Mouse (Mus musculus) forebrain, postnatal 0 days (tissue): ENCODE data around the gene Neurog2. TPM values are rescaled to one million over a fixed set of nuclear protein-coding genes. Genes with fewer than 3 reads are reported as not detected.

Experiments
- ATAC-seq: fragments of 200-750 bp; cut with Nextera tagmentation; 2 replicates; pipeline ENCODE4 v1.8.0; 2017; ENCODE audit warnings: mild to moderate bottlenecking, moderate library complexity
- DNase-seq: peaks from one replicate; pipeline ENCODE4 v3.0.0-alpha.2; 2015
- H3K27ac ChIP-seq: fragments of 300-500 bp; sonication (generic); 2 replicates; pipeline ENCODE4 v1.5.1; 2014; ENCODE audit warnings: low read depth, mild to moderate bottlenecking, antibody characterized with exemption, low read length, moderate library complexity, mixed read lengths
- H3K27me3 ChIP-seq: fragments of 300-500 bp; sonication (generic); 2 replicates; pipeline ENCODE4 v1.6.1; 2014; ENCODE audit warnings: mild to moderate bottlenecking, low read length, mixed read lengths; ENCODE audit not compliant: insufficient read depth
- H3K36me3 ChIP-seq: fragments of 300-500 bp; sonication (generic); 2 replicates; pipeline ENCODE4 v1.6.1; 2014; ENCODE audit warnings: mild to moderate bottlenecking, moderate library complexity; ENCODE audit not compliant: insufficient read depth
- H3K4me1 ChIP-seq: fragments of 300-500 bp; sonication (generic); 2 replicates; pipeline ENCODE4 v1.6.1; 2014; ENCODE audit warnings: antibody characterized with exemption; ENCODE audit not compliant: insufficient read depth
- H3K4me2 ChIP-seq: fragments of 300-500 bp; sonication (generic); 2 replicates; pipeline ENCODE4 v1.6.1; 2014; ENCODE audit warnings: low read depth, mild to moderate bottlenecking, moderate library complexity
- H3K4me3 ChIP-seq: fragments of 300-500 bp; sonication (generic); 2 replicates; pipeline ENCODE4 v1.5.1; 2014; ENCODE audit warnings: low read depth, low read length, mixed read lengths
- H3K9ac ChIP-seq: fragments of 300-500 bp; sonication (generic); 2 replicates; pipeline ENCODE4 v1.6.1; 2014; ENCODE audit warnings: mild to moderate bottlenecking
- H3K9me3 ChIP-seq: fragments of 300-500 bp; sonication (generic); 2 replicates; pipeline ENCODE4 v1.6.1; 2016; ENCODE audit warnings: low read length
- CTCF ChIP-seq: sonication (generic); IDR thresholded peaks from 2 replicates; pipeline ENCODE4 v1.5.1; 2016; ENCODE audit warnings: antibody characterized with exemption, control low read depth, low read depth
- WGBS: fragments of 180-500 bp; shearing (Covaris S2); extraction: QIAGEN DNeasy Blood & Tissue Kit; methylation state at CpG from one replicate; pipeline ENCODE4 v1.1.7; 2014; 5-methylcytosine and 5-hydroxymethylcytosine counted together
- polyA plus RNA-seq: library from polyadenylated mRNA; unstranded; fragments of >200 nt; fragmentation: Nextera tagmentation; extraction: Ambion mirVana; gene quantifications from 2 replicates; pipeline ENCODE4 v1.2.1, GENCODE M21; 2015
- total RNA-seq: library from RNA; depleted of rRNA; stranded (reverse); fragments of >200 nt; gene quantifications from 2 replicates; pipeline ENCODE4 v1.2.3, GENCODE M21; 2014

The Neurog2 gene
- total and polyA plus RNA-seq, 2 experiments from 2014 or later = 2.2 to 9.4 TPM

DNA sequence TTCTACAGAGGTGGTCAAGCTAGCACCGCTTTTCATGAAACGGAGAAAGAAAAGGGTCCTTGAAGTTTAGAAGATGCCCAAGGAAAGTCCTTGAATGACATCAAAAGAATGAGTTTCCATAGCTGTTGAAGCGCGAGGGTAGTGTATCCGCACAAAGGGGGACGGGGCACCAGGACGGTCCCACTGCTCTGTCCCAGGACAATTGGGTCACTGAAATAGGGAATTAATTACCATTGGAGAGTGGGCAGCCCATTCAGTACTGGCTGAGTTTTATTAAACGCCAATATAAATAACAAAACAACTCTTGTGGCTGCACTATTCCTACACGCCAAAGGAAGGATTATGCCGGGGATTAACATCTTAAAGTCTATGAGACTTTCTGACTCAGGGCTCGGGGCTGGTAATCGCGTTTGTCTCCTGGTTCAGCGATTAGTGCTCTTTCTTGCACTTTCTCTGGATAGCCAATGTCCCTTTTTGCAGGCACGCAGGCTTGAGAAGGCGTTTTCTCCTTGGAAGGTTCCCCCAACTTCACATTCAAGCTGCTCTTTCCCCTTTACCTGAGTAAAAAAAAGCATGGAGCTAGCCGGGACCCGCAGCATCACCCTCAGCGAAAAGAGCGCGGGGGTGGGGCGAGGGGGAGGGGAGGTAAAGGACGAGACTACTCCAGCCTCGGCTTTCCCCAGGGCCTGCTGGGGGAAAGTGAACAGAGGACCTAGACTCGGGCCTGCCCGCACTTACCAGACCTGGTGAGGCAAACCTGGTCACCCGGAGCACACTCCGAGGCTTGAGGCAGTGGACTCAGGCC is 5.6 kb upstream of the Neurog2 start:
- TF ChIP-seq CTCF = no peak
- 4% methylated on average over 28 of the region's 28 CpGs for WGBS
- peak overlapping the region; percentile 2; the same call in 1 of the 2 replicates for H3K4me3 ChIP-seq
- H3K27me3 ChIP-seq = peaks cover 39% of the 10 kb centered on the region
- ATAC-seq = no peak
- H3K4me2 ChIP-seq = 0 out of 2 replicates have a peak overlapping the region, but pooled peaks have one; percentile 19
- no peak for DNase-seq
- no peak overlapping the region for H3K9ac ChIP-seq
- no peaks in the 10 kb centered on the region for H3K36me3 ChIP-seq
- H3K9me3 ChIP-seq = no peaks in the 10 kb centered on the region
- no peaks in the 10 kb centered on the region for H3K4me1 ChIP-seq
- H3K27ac ChIP-seq = no peak overlapping the region

DNA sequence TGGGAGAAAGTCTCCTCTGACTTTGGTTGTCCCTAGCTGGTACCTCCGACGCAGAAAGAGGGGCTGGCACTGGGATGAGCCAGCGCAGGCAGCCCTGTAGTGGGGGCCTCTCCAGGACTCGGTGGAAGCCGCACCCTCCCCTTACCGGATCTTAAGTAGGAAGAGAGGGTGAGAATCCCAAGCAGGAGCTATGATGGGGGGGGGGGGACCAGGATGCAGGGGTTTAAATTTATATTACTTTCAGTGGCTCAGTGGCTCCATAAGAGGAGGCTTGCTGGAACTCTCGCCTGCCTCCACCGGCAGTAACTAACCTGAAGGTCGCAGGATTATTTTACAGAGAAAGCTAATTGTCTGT is 5.0 kb upstream of the Neurog2 start:
- Histone ChIP-seq H3K4me1 (no peaks in the 10 kb centered on the region), H3K9me3 (no peaks in the 10 kb centered on the region), H3K4me2 (peak overlapping the region; percentile 19; the same call in 1 of the 2 replicates), H3K9ac (no peak overlapping the region), H3K27ac (no peak overlapping the region), H3K4me3 (0 out of 2 replicates have a peak overlapping the region, but pooled peaks have one; percentile 2), H3K27me3 (peaks cover 39% of the 10 kb centered on the region), H3K36me3 (no peaks in the 10 kb centered on the region)
- DNase-seq = no peak
- 8% methylated on average over 9 of the region's 9 CpGs for WGBS
- ATAC-seq = no peak
- TF ChIP-seq CTCF = no peak

DNA sequence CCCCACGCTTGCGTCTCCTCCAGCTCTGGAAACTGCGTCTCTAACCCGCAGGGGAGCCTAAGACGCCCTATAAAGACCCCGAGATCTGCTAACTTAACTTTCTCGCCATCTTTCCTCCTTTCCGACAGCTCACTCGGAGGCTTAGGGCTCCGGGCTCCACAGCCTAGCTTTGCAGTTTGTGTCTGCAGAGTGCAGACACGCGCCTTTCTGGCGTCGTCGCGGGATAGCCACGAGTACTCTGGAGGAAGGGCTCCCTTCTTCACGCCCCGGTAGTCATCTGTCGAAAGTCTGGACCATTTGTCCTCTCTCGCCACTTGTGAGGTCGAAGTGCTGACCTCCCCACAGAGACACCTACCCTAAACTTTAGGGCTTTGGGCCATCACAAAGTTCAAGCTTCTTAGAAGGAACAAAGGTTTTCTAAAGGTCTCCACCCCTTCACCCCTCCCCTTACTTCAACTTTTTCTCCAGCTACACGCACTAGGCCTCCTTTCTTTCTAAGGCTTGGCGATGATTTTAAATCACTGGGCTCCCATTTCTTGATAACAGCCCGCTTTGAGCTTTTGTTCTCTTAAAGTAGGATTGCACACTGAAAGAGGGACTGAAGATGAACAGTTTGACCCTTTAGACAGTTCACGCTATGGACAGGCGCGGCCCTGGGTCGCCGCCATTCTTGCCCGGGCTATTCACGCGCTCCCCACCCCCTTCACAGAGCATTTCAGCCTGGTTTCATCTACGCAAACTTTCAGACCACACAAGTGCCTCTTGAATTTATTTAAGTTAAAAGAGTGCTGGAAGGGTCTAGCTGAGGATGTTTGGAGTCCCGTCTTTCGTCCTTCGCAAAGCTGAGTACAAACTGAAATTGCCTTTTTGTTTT is 4.4 kb upstream of the Neurog2 start:
- Histone ChIP-seq H3K4me1 (0 out of 2 replicates have a peak, but pooled peaks cover 4% of the 10 kb centered on the region), H3K27ac (no peak overlapping the region), H3K4me3 (no peak overlapping the region), H3K36me3 (no peaks in the 10 kb centered on the region), H3K9me3 (no peaks in the 10 kb centered on the region), H3K27me3 (peaks cover 39% of the 10 kb centered on the region), H3K4me2 (peak overlapping the region; percentile 19; the same call in 1 of the 2 replicates), H3K9ac (no peak overlapping the region)
- 13% methylated on average over 37 of the region's 37 CpGs for WGBS
- no peak for TF ChIP-seq CTCF
- DNase-seq = no peak
- ATAC-seq = no peak

DNA sequence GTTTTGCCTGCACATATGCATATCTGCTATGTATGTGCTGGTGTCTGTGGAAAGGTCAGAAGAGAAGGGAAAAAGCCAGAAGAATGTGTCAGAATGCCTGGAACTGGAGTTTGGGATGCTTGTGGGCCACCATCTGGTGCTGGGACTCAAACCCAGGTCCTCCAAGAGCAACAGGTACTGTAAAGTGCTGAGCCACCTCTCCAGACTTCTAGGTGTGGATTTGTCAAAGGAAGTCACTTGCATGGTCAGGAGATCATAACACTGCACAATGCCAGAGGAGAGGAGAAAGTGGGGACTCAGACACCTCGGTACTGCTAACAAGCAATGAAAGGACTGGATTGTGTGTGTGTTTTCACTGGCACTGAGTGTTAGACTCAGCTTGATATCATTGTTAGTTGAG is 2.7 kb upstream of the Neurog2 start:
- Histone ChIP-seq H3K9ac (no peak overlapping the region), H3K9me3 (no peaks in the 10 kb centered on the region), H3K4me2 (no peak overlapping the region), H3K4me1 (0 out of 2 replicates have a peak, but pooled peaks cover 6% of the 10 kb centered on the region), H3K4me3 (no peak overlapping the region), H3K27me3 (peaks cover 43% of the 10 kb centered on the region), H3K27ac (no peak overlapping the region), H3K36me3 (no peaks in the 10 kb centered on the region)
- no peak for DNase-seq
- 14% methylated on average over 1 of the region's 1 CpGs for WGBS
- ATAC-seq = no peak
- no peak for TF ChIP-seq CTCF

DNA sequence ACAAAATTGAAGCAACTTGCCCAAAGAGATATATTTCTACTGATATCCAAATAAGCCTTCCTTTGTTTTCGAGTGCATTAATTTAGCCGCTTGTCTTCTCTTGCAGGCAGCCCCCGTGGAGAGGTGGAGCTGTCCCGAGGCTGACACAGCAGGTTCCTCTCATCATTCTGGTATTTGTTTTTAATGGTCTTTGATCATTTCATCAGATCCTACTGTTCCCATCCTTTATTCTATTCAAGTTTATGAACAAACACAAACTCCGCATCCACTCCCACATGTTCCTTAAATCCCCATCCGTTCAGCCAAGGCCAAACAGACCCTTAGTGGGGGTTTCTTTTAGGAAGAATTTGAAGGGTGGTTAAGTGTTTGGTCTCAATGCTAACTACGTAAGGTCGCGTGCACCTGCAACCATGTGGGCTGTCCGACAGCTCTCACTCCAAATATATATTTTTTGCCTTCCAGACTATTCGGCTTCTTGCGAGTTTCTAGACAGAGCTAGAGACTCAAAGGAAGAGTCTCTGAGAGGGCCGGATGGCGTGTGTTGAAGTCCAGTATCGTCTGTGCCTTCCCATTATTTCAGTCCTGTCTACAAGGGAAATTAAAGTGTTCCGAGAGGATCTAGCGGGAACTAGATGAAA is 2.1 kb upstream of the Neurog2 start:
- 0 out of 2 replicates have a peak, but pooled peaks cover 6% of the 10 kb centered on the region for H3K4me1 ChIP-seq
- H3K9ac ChIP-seq = no peak overlapping the region
- TF ChIP-seq CTCF = no peak
- 17% methylated on average over 17 of the region's 17 CpGs for whole genome bisulfite sequencing
- peak overlapping the region; percentile 86; the same call in 1 of the 2 replicates for H3K4me2 ChIP-seq
- DNase-seq (no peak), ATAC-seq (no peak)
- no peaks in the 10 kb centered on the region for H3K36me3 ChIP-seq
- no peaks in the 10 kb centered on the region for H3K9me3 ChIP-seq
- no peak overlapping the region for H3K4me3 ChIP-seq
- peaks cover 37% of the 10 kb centered on the region for H3K27me3 ChIP-seq
- no peak overlapping the region for H3K27ac ChIP-seq

DNA sequence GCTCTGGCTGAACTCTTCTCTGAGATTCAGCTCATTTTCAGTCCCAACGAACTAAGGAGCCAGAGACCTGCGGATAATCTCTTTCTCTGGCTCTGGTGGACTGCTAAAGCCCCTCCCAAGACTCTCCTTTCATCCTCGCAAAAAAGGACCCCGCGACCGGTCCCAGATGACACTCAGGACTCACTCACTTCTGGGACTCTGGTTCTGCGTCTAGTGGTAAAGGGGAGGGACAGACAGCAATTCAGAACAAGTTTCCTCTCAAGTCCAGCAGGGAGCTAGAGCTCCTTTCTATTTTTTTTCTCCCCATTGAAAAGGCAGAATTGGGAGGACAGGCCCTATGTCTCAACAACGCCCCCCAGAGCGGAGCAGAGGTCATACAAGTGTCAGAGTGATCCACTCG is 1.4 kb upstream of the Neurog2 start:
- WGBS = under 1% methylated on average over 10 of the region's 10 CpGs
- H3K9me3 ChIP-seq = no peaks in the 10 kb centered on the region
- no peak for DNase-seq
- no peak for ATAC-seq
- peaks cover 37% of the 10 kb centered on the region for H3K27me3 ChIP-seq
- no peaks in the 10 kb centered on the region for H3K36me3 ChIP-seq
- H3K4me2 ChIP-seq = peak overlapping the region; percentile 86
- H3K27ac ChIP-seq = no peak overlapping the region
- no peak overlapping the region for H3K4me3 ChIP-seq
- no peak overlapping the region for H3K9ac ChIP-seq
- H3K4me1 ChIP-seq = 0 out of 2 replicates have a peak, but pooled peaks cover 6% of the 10 kb centered on the region
- TF ChIP-seq CTCF = no peak
